Mouse (Mus musculus) intestine, embryonic 14.5 days (tissue): ENCODE measurements at regions not wholly inside any gene's neighbourhood (a gene's known extent, or its start where the extent isn't known, plus 50 kb on each side); places are given as distances from the start of the nearest gene placed in this dataset.

Experiments
- ATAC-seq: fragments of 200-750 bp; cut with Nextera tagmentation; replicated peaks from 2 replicates; pipeline ENCODE4 v1.8.0; 2017; ENCODE audit warnings: low read depth, moderate number of reproducible peaks, moderate TSS enrichment, moderate library complexity; ENCODE audit not compliant: low FRiP score, low TSS enrichment
- DNase-seq: peaks from one replicate; pipeline ENCODE4 v3.0.0-alpha.2; 2018; ENCODE audit warnings: low spot score
- H3K27ac ChIP-seq: fragments of 300-500 bp; sonication (generic); 2 replicates; pipeline ENCODE4 v1.5.1; 2014; ENCODE audit warnings: low read depth, mild to moderate bottlenecking, control low read depth
- H3K27me3 ChIP-seq: fragments of 300-500 bp; sonication (generic); replicated peaks from 2 replicates; pipeline ENCODE4 v1.6.1; 2014; ENCODE audit warnings: low read length, control low read depth; ENCODE audit not compliant: control insufficient read depth, insufficient read depth
- H3K36me3 ChIP-seq: fragments of 300-500 bp; sonication (generic); 2 replicates; pipeline ENCODE4 v1.6.1; 2014; ENCODE audit warnings: low read length, control low read depth; ENCODE audit not compliant: control insufficient read depth, insufficient read depth
- H3K4me1 ChIP-seq: fragments of 300-500 bp; sonication (generic); replicated peaks from 2 replicates; pipeline ENCODE4 v1.6.1; 2014; ENCODE audit warnings: low read length, control low read depth, mixed read lengths; ENCODE audit not compliant: control insufficient read depth, insufficient read depth
- H3K4me2 ChIP-seq: fragments of 300-500 bp; sonication (generic); 2 replicates; pipeline ENCODE4 v1.6.1; 2014; ENCODE audit warnings: low read length
- H3K4me3 ChIP-seq: fragments of 300-500 bp; sonication (generic); 2 replicates; pipeline ENCODE4 v1.5.1; 2014; ENCODE audit warnings: low read depth, low read length, control low read depth, mixed read lengths
- H3K9ac ChIP-seq: fragments of 300-500 bp; sonication (generic); 2 replicates; pipeline ENCODE4 v1.6.1; 2014; ENCODE audit warnings: mild to moderate bottlenecking, low read length
- H3K9me3 ChIP-seq: fragments of 300-500 bp; sonication (generic); 2 replicates; pipeline ENCODE4 v1.6.1; 2016; ENCODE audit warnings: low read length, control low read depth; ENCODE audit not compliant: control insufficient read depth
- WGBS: fragments of 180-500 bp; shearing (Covaris S2); extraction: QIAGEN DNeasy Blood & Tissue Kit; methylation state at CpG from one replicate; pipeline ENCODE4 v1.1.7; 2014; 5-methylcytosine and 5-hydroxymethylcytosine counted together

GRCm38 (mm10) chr6:101047195-101047594, 213.8 kb downstream of the Ppp4r2 start:
- Histone ChIP-seq H3K9me3 (no peaks in the 10 kb centered on the region), H3K27ac (no peak overlapping the region), H3K4me3 (no peak overlapping the region), H3K9ac (no peak overlapping the region), H3K4me1 (no peaks in the 10 kb centered on the region), H3K4me2 (no peak overlapping the region), H3K27me3 (no peaks in the 10 kb centered on the region), H3K36me3 (no peaks in the 10 kb centered on the region)
- whole genome bisulfite sequencing = 80% methylated on average over 10 of the region's 10 CpGs
- DNase-seq (no peak), ATAC-seq (no peak)

- 70% methylated on average over 1 of the region's 1 CpGs for WGBS
- Histone ChIP-seq H3K4me3 (no peak overlapping the region), H3K4me2 (no peak overlapping the region), H3K9ac (no peak overlapping the region), H3K27me3 (no peaks in the 10 kb centered on the region), H3K9me3 (no peaks in the 10 kb centered on the region), H3K36me3 (no peaks in the 10 kb centered on the region), H3K4me1 (no peaks in the 10 kb centered on the region), H3K27ac (no peak overlapping the region)
- DNase-seq = no peak
- no peak for ATAC-seq
Measured at GRCm38 (mm10) chr6:101048431-101048830, 215.0 kb downstream of the Ppp4r2 start.

- H3K27ac ChIP-seq = no peak overlapping the region
- no peaks in the 10 kb centered on the region for H3K36me3 ChIP-seq
- no peak for DNase-seq
- no peaks in the 10 kb centered on the region for H3K9me3 ChIP-seq
- H3K27me3 ChIP-seq = no peaks in the 10 kb centered on the region
- no peaks in the 10 kb centered on the region for H3K4me1 ChIP-seq
- H3K4me2 ChIP-seq = no peak overlapping the region
- no peak for ATAC-seq
- H3K4me3 ChIP-seq = no peak overlapping the region
- no peak overlapping the region for H3K9ac ChIP-seq
- 74% methylated on average over 15 of the region's 15 CpGs for WGBS
Measured at GRCm38 (mm10) chr6:101048836-101049361, 215.5 kb downstream of the Ppp4r2 start.

GRCm38 (mm10) chr6:101054880-101055279, 221.5 kb downstream of the Ppp4r2 start:
- H3K27ac ChIP-seq = no peak overlapping the region
- 18% methylated on average over 7 of the region's 7 CpGs for WGBS
- no peaks in the 10 kb centered on the region for H3K9me3 ChIP-seq
- no peak for ATAC-seq
- H3K9ac ChIP-seq = no peak overlapping the region
- H3K27me3 ChIP-seq = no peaks in the 10 kb centered on the region
- no peak overlapping the region for H3K4me2 ChIP-seq
- H3K36me3 ChIP-seq = no peaks in the 10 kb centered on the region
- H3K4me3 ChIP-seq = no peak overlapping the region
- H3K4me1 ChIP-seq = no peaks in the 10 kb centered on the region
- no peak for DNase-seq

- ATAC-seq (no peak), DNase-seq (no peak)
- no peaks in the 10 kb centered on the region for H3K36me3 ChIP-seq
- H3K4me3 ChIP-seq = no peak overlapping the region
- H3K4me2 ChIP-seq = no peak overlapping the region
- 87% methylated on average over 13 of the region's 13 CpGs for WGBS
- no peak overlapping the region for H3K9ac ChIP-seq
- H3K9me3 ChIP-seq = no peaks in the 10 kb centered on the region
- no peaks in the 10 kb centered on the region for H3K4me1 ChIP-seq
- H3K27me3 ChIP-seq = no peaks in the 10 kb centered on the region
- H3K27ac ChIP-seq = no peak overlapping the region
Measured at GRCm38 (mm10) chr6:101056318-101056717, 222.9 kb downstream of the Ppp4r2 start.

GRCm38 (mm10) chr6:101059058-101059457, 225.6 kb downstream of the Ppp4r2 start:
- no peak for ATAC-seq
- WGBS = 84% methylated on average over 8 of the region's 8 CpGs

GRCm38 (mm10) chr6:101062186-101062585, 228.8 kb downstream of the Ppp4r2 start:
- Histone ChIP-seq H3K4me1 (no peaks in the 10 kb centered on the region), H3K9ac (no peak overlapping the region), H3K4me2 (no peak overlapping the region), H3K4me3 (no peak overlapping the region), H3K27ac (no peak overlapping the region), H3K36me3 (no peaks in the 10 kb centered on the region), H3K9me3 (no peaks in the 10 kb centered on the region), H3K27me3 (no peaks in the 10 kb centered on the region)
- ATAC-seq (no peak), DNase-seq (no peak)
- WGBS = 95% methylated on average over 14 of the region's 14 CpGs

More at GRCm38 (mm10) chr6:101059058-101059457, 225.6 kb downstream of the Ppp4r2 start:
- no peak overlapping the region for H3K27ac ChIP-seq
- H3K4me2 ChIP-seq = no peak overlapping the region
- no peaks in the 10 kb centered on the region for H3K9me3 ChIP-seq
- H3K36me3 ChIP-seq = no peaks in the 10 kb centered on the region
- H3K9ac ChIP-seq = no peak overlapping the region
- H3K27me3 ChIP-seq = no peaks in the 10 kb centered on the region
- H3K4me3 ChIP-seq = no peak overlapping the region
- no peaks in the 10 kb centered on the region for H3K4me1 ChIP-seq
- DNase-seq = no peak

- no peak for ATAC-seq
- H3K4me2 ChIP-seq = no peak overlapping the region
Measured at GRCm38 (mm10) chr6:101075753-101076516, 242.5 kb downstream of the Ppp4r2 start.

GRCm38 (mm10) chr6:101078294-101078693, 244.9 kb downstream of the Ppp4r2 start:
- Histone ChIP-seq H3K4me3 (no peak overlapping the region), H3K9ac (no peak overlapping the region), H3K27ac (no peak overlapping the region), H3K27me3 (no peaks in the 10 kb centered on the region), H3K4me2 (no peak overlapping the region), H3K36me3 (no peaks in the 10 kb centered on the region), H3K4me1 (no peaks in the 10 kb centered on the region), H3K9me3 (no peaks in the 10 kb centered on the region)
- 80% methylated on average over 5 of the region's 5 CpGs for WGBS
- DNase-seq (no peak), ATAC-seq (no peak)

More at GRCm38 (mm10) chr6:101075753-101076516, 242.5 kb downstream of the Ppp4r2 start:
- H3K4me3 ChIP-seq = no peak overlapping the region
- WGBS = 84% methylated on average over 8 of the region's 8 CpGs
- DNase-seq = no peak
- no peaks in the 10 kb centered on the region for H3K9me3 ChIP-seq
- H3K36me3 ChIP-seq = no peaks in the 10 kb centered on the region
- no peaks in the 10 kb centered on the region for H3K27me3 ChIP-seq
- H3K27ac ChIP-seq = no peak overlapping the region
- 0 out of 2 replicates have a peak, but pooled peaks cover 3% of the 10 kb centered on the region for H3K4me1 ChIP-seq
- H3K9ac ChIP-seq = no peak overlapping the region
